Mouse (Mus musculus) ES-E14 (cell line): ENCODE data around the gene Mpp2. TPM values are rescaled to one million over a fixed set of nuclear protein-coding genes. Genes with fewer than 3 reads are reported as not detected.

Experiments used
- DNase-seq: peaks from one replicate; pipeline ENCODE4 v3.0.0-alpha.2; 2013; ENCODE audit warnings: low read depth, low spot score
- H3K27ac ChIP-seq: 2 replicates; pipeline ENCODE4 v1.5.1; 2012; ENCODE audit warnings: low read depth, mild to moderate bottlenecking, low read length, moderate library complexity, mixed read lengths; ENCODE audit not compliant: poor library complexity, insufficient read depth, severe bottlenecking
- H3K36me3 ChIP-seq: 2 replicates; pipeline ENCODE4 v1.6.1; 2012; ENCODE audit warnings: mild to moderate bottlenecking, low read length, moderate library complexity, mixed read lengths; ENCODE audit not compliant: control insufficient read depth, poor library complexity, insufficient read depth, severe bottlenecking
- H3K4me1 ChIP-seq, 2 experiments: fragments of 150-350 bp in 1 of 2; sonication (generic) in 1 of 2; 2 replicates each; pipeline ENCODE4 v1.6.1; 2012; ENCODE audit warnings: low read length in 2 of 2, mild to moderate bottlenecking in 1 of 2, mixed read lengths in 1 of 2; ENCODE audit not compliant: control insufficient read depth in 2 of 2, insufficient read depth in 2 of 2, poor library complexity in 1 of 2
- H3K4me3 ChIP-seq, 2 experiments: fragments of 150-350 bp in 1 of 2; sonication (generic) in 1 of 2; 2 replicates each; pipeline ENCODE4 v1.5.1; 2012; ENCODE audit warnings: low read length in 2 of 2, low read depth in 1 of 2, mild to moderate bottlenecking in 1 of 2, mixed read lengths in 1 of 2; ENCODE audit not compliant: insufficient read depth in 1 of 2, poor library complexity in 1 of 2, severe bottlenecking in 1 of 2
- H3K9ac ChIP-seq: 2 replicates; pipeline ENCODE4 v1.6.1; 2012; ENCODE audit warnings: low read depth, mild to moderate bottlenecking, low read length, mixed read lengths; ENCODE audit not compliant: poor library complexity, insufficient read depth, severe bottlenecking
- H3K9me3 ChIP-seq: fragments of 150-350 bp; sonication (generic); 2 replicates; pipeline ENCODE4 v1.6.1; 2012; ENCODE audit warnings: low read depth, mild to moderate bottlenecking, low read length; ENCODE audit not compliant: control insufficient read depth, insufficient read depth
- CHD2 ChIP-seq: IDR thresholded peaks from 2 replicates; pipeline ENCODE4 v1.6.1; 2014; ENCODE audit warnings: mild to moderate bottlenecking, low read depth, low read length, inconsistent platforms
- HCFC1 ChIP-seq: IDR thresholded peaks from 2 replicates; pipeline ENCODE4 v1.6.1; 2012; ENCODE audit warnings: low read length, inconsistent platforms, borderline replicate concordance; ENCODE audit not compliant: insufficient read depth
- MAFK ChIP-seq: IDR thresholded peaks from 2 replicates; pipeline ENCODE4 v1.6.1; 2014; ENCODE audit warnings: mild to moderate bottlenecking, low read depth, low read length, inconsistent platforms; ENCODE audit not compliant: insufficient read depth
- ZC3H11A ChIP-seq: IDR thresholded peaks from 2 replicates; pipeline ENCODE4 v1.6.1; 2012; ENCODE audit warnings: low read depth, mild to moderate bottlenecking, inconsistent platforms, low read length, borderline replicate concordance
- ZNF384 ChIP-seq: IDR thresholded peaks from 2 replicates; pipeline ENCODE4 v1.6.1; 2012; ENCODE audit warnings: low read depth, low read length, inconsistent platforms
- in situ Hi-C, 2 experiments: fragments of 600-800 bp; cut with MboI; formaldehyde crosslinking; loops; one replicate each; pipeline ENCODE4 v1.15.1; 2025; ENCODE audit warnings: low sequenced_read_pairs in 2 of 2, inconsistent platforms in 1 of 2; ENCODE audit not compliant: unreplicated experiment in 2 of 2
- total RNA-seq: library from RNA; depleted of rRNA; stranded (reverse); fragments of 300-350 nt; gene quantifications from 2 replicates; pipeline ENCODE4 v1.2.3, GENCODE M21; 2012

Gene Mpp2
- total RNA-seq, 1 experiment, result 0.94 TPM

DNA sequence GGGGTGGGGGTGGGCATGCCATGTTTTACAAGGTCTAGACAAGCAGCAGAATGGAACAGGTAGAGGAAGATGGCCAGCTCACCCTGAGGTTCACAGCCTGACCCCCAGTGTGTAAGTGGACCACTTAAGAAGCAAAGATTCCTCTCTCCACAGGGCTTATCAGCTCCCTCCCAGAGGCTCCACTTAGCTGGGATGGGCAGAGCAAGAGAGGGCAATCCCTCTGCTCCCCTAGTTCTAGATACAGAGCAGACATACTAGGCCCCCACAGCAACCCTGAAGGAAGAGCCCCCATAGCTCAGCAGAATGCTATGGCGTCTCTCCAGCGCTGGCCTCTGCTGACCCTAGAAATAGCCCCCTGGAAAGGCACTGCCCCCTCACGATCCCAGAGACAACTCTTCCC, 7.4 kb upstream of the Mpp2 start:
- no peaks in the 10 kb centered on the region for H3K9me3 ChIP-seq
- no peak overlapping the region for H3K27ac ChIP-seq
- H3K4me3 ChIP-seq, result no peak overlapping the region
- H3K36me3 ChIP-seq, result no peaks in the 10 kb centered on the region
- TF ChIP-seq CHD2 (no peak), ZC3H11A (no peak), HCFC1 (no peak), MAFK (no peak), ZNF384 (no peak)
- H3K4me1 ChIP-seq, result peaks cover 3 to 17% of the 10 kb centered on the region in 2 experiments; a peak in 3 of 4 replicates
- in situ Hi-C loops, result no loop called here
- no peak for DNase-seq
- no peak overlapping the region for H3K9ac ChIP-seq

DNA sequence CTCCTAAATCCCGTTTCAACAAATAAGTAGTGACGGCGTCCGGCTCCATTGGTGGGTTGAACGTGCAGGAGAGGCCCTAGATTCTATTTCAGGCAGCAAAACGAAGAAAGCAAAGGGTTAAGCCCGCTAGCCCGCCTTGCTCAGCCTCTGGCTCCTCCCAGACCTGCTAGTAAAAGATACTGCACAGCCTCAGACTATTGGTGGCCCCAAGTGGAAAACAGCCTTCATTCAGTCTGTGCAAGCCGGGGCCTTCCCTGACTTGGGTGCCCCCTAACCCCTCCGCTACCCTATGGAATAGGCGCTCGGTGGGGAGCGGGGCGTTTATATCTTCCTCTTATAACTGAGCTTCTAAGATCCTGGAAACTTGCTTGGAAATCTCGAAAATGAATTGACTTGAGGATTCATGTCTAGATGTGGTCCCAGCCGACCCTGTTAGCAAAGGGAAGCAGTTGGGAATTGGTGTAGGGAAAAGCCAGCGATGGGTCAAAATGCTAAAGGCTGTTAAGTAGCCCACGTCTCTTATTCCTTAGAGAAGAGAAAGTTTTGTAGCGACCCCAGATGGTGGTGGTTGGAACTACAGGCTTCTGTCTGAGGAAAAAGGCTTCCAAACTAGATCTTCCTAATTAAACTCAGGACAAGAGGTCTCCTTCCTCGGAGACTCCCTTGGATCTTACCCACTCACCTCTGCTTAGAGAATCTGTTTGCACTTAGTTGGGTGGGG, 933 bp upstream of the Mpp2 start:
- no peak overlapping the region for H3K27ac ChIP-seq

DNA sequence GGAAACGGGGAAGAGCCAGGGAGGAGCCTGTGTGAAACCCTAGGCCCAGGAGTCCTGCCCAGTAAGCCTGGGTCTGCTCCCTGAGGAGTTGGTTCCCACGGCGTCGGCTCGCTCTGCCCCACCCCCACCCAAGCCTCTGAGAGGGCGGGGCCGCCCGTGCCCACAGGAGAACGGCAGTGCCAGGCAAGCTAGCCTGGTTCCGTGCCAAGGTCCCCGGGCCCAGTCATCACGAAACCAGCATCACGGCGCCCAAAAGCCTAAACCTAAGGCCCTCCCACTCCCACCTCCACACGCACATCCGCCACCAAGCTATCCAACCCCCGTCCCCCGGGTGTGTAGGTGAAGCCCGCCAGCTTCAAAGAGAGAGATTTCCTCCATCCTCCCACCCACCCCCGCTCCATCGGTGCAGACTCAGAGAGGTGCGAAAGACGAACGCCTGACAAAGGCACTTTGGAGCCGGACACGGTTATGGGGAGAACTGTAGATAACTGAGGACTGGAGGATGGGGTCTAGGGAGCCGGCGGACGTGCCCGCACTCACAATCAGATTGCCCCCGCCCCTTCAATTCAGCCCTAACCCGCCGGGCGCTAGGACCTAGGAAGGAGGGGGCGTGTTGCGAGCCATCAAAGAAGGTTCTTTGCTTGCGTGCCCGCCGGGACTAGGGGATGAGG, 1.1 kb downstream of the Mpp2 start:
- no peaks in the 10 kb centered on the region; a peak in 1 of 4 replicates for H3K4me1 ChIP-seq
- DNase-seq, result peak; percentile 73

More for the DNA sequence above, 933 bp upstream of the Mpp2 start:
- Histone ChIP-seq H3K9ac (no peak overlapping the region; the same call in 1 of the 2 replicates), H3K36me3 (no peaks in the 10 kb centered on the region), H3K9me3 (no peaks in the 10 kb centered on the region), H3K4me3 (peak overlapping the region; percentile 6 to 92; a peak in 3 of 4 replicates), H3K4me1 (no peaks in the 10 kb centered on the region; a peak in 1 of 4 replicates)
- in situ Hi-C loops, result no loop called here
- peak; percentile 33; the same call in 1 of the 2 replicates for TF ChIP-seq ZC3H11A
- TF ChIP-seq CHD2, result no peak
- DNase-seq, result peak; percentile 81

DNA sequence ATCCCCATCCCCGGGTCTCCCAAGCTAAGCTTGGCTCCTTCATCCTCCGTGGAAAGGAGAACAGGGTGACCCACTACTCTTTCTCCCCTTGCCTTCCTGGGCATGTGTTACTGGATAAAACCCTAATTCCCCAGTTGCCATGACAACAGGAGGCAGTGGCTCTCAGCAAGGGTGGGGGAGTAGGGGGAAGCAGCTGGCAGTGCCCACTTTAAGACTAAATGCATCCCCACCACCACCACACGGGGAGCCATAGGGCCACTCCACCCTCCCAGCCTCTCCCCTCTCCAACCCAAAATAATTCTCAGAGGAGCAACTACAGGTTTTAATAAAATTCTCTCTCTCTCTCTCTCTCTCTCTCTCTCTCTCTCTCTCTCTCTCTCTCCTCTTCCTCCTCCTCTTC, 2.0 kb downstream of the Mpp2 start:
- Histone ChIP-seq H3K9ac (no peak overlapping the region), H3K36me3 (no peaks in the 10 kb centered on the region), H3K4me3 (no peak overlapping the region), H3K4me1 (peaks cover 0 to 2% of the 10 kb centered on the region in 2 experiments; a peak in 2 of 4 replicates), H3K9me3 (no peaks in the 10 kb centered on the region), H3K27ac (no peak overlapping the region)
- in situ Hi-C loops, result no loop called here
- TF ChIP-seq ZNF384, result no peak
- TF ChIP-seq CHD2, result no peak
- TF ChIP-seq MAFK, result no peak
- DNase-seq, result no peak

More for the DNA sequence above, 1.1 kb downstream of the Mpp2 start:
- TF ChIP-seq MAFK, result no peak
- no peak for TF ChIP-seq ZNF384
- TF ChIP-seq HCFC1, result no peak
- TF ChIP-seq ZC3H11A, result no peak
- TF ChIP-seq CHD2, result no peak
- Histone ChIP-seq H3K9ac (peak overlapping the region; percentile 58), H3K27ac (no peak overlapping the region), H3K36me3 (no peaks in the 10 kb centered on the region), H3K4me3 (peak overlapping the region; percentile 80 to 92), H3K9me3 (no peaks in the 10 kb centered on the region)
- in situ Hi-C loops, result no loop called here

DNA sequence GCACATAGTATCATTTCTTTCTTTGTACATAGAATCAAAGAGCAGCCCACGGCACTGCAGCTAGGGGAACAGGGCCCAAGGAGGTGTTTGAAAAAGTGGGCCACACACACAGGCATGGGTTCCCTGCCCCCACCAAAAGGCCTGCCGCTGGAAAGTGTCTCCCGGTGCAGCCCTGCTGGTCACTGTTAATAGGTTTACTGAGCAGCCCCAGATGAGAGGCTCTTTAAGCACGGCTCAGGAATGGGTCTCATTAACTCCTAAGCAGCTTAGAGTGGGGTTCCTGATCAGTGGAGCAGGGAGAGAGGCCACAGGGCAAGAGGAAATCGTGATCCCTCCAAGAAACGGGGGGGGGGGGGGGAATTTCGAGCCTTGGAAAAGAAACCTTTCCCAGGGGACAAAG, 4.2 kb downstream of the Mpp2 start:
- peaks cover 0 to 2% of the 10 kb centered on the region in 2 experiments; a peak in 2 of 4 replicates for H3K4me1 ChIP-seq
- H3K9ac ChIP-seq, result no peak overlapping the region
- no peak for TF ChIP-seq CHD2
- TF ChIP-seq ZC3H11A, result no peak
- no peak for TF ChIP-seq MAFK
- no peak for TF ChIP-seq ZNF384
- no peak for TF ChIP-seq HCFC1
- in situ Hi-C loops, result no loop called here
- H3K27ac ChIP-seq, result no peak overlapping the region
- no peaks in the 10 kb centered on the region for H3K9me3 ChIP-seq
- DNase-seq, result no peak
- no peaks in the 10 kb centered on the region for H3K36me3 ChIP-seq
- no peak overlapping the region for H3K4me3 ChIP-seq
